Mouse (Mus musculus) bone marrow, adult 2 months (tissue): ENCODE measurements at regions not wholly inside any gene's neighbourhood (a gene's known extent, or its start where the extent isn't known, plus 50 kb on each side); places are given as distances from the start of the nearest gene placed in this dataset.

Experiments
- CTCF ChIP-seq: fragments of 200-500 bp; IDR thresholded peaks from 2 replicates; pipeline ENCODE4 v1.5.1; 2011; ENCODE audit warnings: low read length, control low read depth; ENCODE audit not compliant: control insufficient read depth, insufficient read depth
- POLR2A ChIP-seq: fragments of 200-500 bp; IDR thresholded peaks from 2 replicates; pipeline ENCODE4 v1.6.1; 2011; ENCODE audit warnings: low read depth, mild to moderate bottlenecking, control low read depth, low read length, borderline replicate concordance; ENCODE audit not compliant: control insufficient read depth

DNA sequence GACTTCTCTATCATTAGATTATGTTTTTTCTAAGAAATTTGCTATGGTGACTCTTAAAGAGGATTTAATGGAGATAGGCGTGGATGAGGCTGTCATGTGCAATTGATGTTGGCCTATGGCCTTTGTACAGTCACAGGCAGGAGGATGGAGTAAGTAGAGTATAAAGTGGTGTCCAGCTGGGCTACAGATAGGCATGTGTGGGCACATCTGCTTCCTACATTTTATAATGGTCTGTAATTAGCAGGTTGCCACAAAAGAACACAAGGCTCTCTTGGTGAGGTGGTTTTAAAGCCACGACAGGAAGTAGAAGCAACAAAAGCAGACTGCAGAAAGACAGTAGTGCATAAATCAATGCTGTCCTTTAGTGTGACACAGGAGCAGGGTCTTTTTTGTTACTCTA lies 1391.6 kb upstream of the A1bg start:
- TF ChIP-seq POLR2A (no peak), CTCF (no peak)
